Mouse (Mus musculus): ENCODE data around the gene Mcrip2.
A peak's percentile ranks its signal among the peaks of the same experiment; 100 is the strongest.

Gene Mcrip2

GRCm38 (mm10) chr17:25834595-25835222 lies 33.9 kb downstream of the Mcrip2 start:
- DNase-seq (ENCODE audit: low spot score) = no peak

GRCm38 (mm10) chr17:25833961-25834594 lies 34.5 kb downstream of the Mcrip2 start:
- DNase-seq (ENCODE audit: low spot score) = no peak

GRCm38 (mm10) chr17:25833291-25833663 lies 35.3 kb downstream of the Mcrip2 start, which contains the start of gene Stub1:
TSS of gene Stub1 (minus strand) at chr17:25833404.
- DNase-seq (ENCODE audit: low spot score) = peak; percentile 82

GRCm38 (mm10) chr17:25832436-25833290 lies 35.9 kb downstream of the Mcrip2 start:
- peak; percentile 99 for DNase-seq (ENCODE audit: low spot score)

GRCm38 (mm10) chr17:25831451-25832281 lies 36.9 kb downstream of the Mcrip2 start:
- no peak for DNase-seq (ENCODE audit: low spot score)

GRCm38 (mm10) chr17:25830806-25831431 lies 37.6 kb downstream of the Mcrip2 start:
- no peak for DNase-seq (ENCODE audit: low spot score)

GRCm38 (mm10) chr17:25830200-25830753 lies 38.3 kb downstream of the Mcrip2 start:
- DNase-seq (ENCODE audit: low spot score) = no peak

- no peak for DNase-seq (ENCODE audit: low spot score)
These were observed 39.0 kb downstream of the Mcrip2 start for GRCm38 (mm10) chr17:25829558-25830017.

GRCm38 (mm10) chr17:25828712-25829557 lies 39.6 kb downstream of the Mcrip2 start, which contains the start of gene Jmjd8:
TSS of gene Jmjd8 (plus strand) at chr17:25828867.
- no peak for DNase-seq (ENCODE audit: low spot score)

- no peak for DNase-seq (ENCODE audit: low spot score)
These were observed 40.4 kb downstream of the Mcrip2 start for GRCm38 (mm10) chr17:25828223-25828594.

- DNase-seq (ENCODE audit: low spot score) = no peak
These were observed 40.9 kb downstream of the Mcrip2 start for GRCm38 (mm10) chr17:25827546-25828222.

GRCm38 (mm10) chr17:25827011-25827410 lies 41.6 kb downstream of the Mcrip2 start:
- no peak for DNase-seq (ENCODE audit: low spot score)

- DNase-seq (ENCODE audit: low spot score) = no peak
These were observed 42.5 kb downstream of the Mcrip2 start for GRCm38 (mm10) chr17:25825984-25826570.

GRCm38 (mm10) chr17:25825311-25825710 lies 43.3 kb downstream of the Mcrip2 start:
- no peak for DNase-seq (ENCODE audit: low spot score)

GRCm38 (mm10) chr17:25824362-25825142 lies 44.0 kb downstream of the Mcrip2 start:
- no peak for DNase-seq (ENCODE audit: low spot score)

GRCm38 (mm10) chr17:25823452-25823851 lies 45.1 kb downstream of the Mcrip2 start, which contains the start of gene Wdr24:
TSS of gene Wdr24 (plus strand) at chr17:25823627.
- DNase-seq (ENCODE audit: low spot score) = peak; percentile 81

GRCm38 (mm10) chr17:25818851-25819780 lies 49.4 kb downstream of the Mcrip2 start:
- no peak for DNase-seq (ENCODE audit: low spot score)

Data from left cerebral cortex, adult 11 months (tissue).